Mouse (Mus musculus) embryo, embryonic 11 days (tissue): ENCODE data around the gene Olfr960.

ENCODE experiments used
- DNase-seq: peaks from one replicate; pipeline ENCODE4 v3.0.0-alpha.2; 2015

Olfr960 gene

GRCm38 (mm10) chr9:39621073-39621472 is at the start of gene Olfr960:
Olfr960 (plus strand) TSS chr9:39621373.
- DNase-seq, result no peak

GRCm38 (mm10) chr9:39575469-39575868 is 45.7 kb upstream of the Olfr960 start, which contains the start of gene Olfr959:
Olfr959 (minus strand) TSS chr9:39575569.
- DNase-seq, result no peak

- DNase-seq, result no peak
These were observed 44.1 kb upstream of the Olfr960 start for GRCm38 (mm10) chr9:39577050-39577449.

GRCm38 (mm10) chr9:39602536-39603332 is 18.4 kb upstream of the Olfr960 start:
- DNase-seq, result peak; percentile 64

- peak; percentile 72 for DNase-seq
These were observed 17.8 kb upstream of the Olfr960 start for GRCm38 (mm10) chr9:39603333-39603845.

GRCm38 (mm10) chr9:39603999-39604453 is 17.1 kb upstream of the Olfr960 start, which contains the start of gene AW551984:
AW551984 (minus strand) TSS chr9:39604403.
- DNase-seq, result peak; percentile 76

DNA sequence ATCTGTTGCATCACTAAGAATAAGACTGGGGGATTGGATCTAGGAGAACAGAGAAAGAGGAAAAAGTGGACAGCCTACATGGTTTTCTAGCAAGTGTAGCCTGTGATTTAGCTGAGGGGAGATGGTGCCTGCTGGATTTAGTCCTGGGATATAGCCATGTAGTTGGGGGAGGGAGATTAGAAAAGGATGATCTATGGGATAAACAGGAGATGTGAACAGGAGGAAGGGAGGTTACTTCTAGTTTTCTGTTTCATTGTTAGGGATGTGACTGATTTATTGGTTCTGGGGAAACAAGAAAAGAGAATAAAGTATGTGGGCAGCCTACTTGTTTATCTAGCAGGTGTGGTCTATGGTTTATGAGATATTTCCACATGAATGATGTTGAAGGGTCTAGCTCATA is 12.7 kb upstream of the Olfr960 start:
- no peak for DNase-seq

- no peak for DNase-seq
These were observed 10.8 kb upstream of the Olfr960 start, which contains the start of gene Olfr148 for GRCm38 (mm10) chr9:39610355-39610754. Olfr148 (plus strand) TSS chr9:39610655.

DNA sequence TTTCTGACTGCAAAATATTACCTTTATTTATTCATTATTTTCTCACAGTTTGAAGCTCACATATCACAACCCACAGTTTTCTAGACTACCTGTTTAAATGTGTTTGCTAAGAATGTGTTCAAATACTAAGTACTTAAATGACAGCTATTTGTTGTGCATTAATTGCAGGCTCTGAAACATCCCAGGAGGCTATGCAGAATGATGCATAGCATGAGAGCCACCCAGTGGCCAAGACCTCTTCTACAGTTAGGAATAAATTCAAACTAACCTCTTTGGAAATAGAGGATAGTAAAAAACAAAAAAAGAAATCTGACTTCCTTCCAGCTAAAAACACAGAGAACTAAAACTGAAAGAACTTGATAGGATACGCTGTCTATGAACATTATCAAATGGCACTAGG is 9.2 kb upstream of the Olfr960 start:
- DNase-seq, result peak; percentile 58

DNA sequence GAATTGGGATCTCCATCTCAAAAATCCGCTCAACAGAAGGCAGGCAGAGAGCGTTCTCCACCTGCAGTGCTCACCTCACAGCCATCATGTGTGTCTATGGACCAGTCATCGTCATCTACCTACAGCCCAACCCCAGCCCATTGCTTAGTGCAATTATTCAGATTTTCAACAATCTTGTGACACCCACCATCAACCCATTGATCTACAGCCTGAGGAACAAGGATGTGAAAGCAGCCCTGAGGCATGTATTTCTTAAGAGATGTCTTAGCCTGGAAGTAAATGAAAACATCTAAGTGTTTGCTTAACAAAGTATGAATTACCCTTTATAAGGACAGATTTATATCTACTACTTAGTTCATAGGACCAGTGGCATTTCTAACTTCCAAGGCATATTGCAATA is 2.6 kb downstream of the Olfr960 start:
- DNase-seq, result no peak

DNA sequence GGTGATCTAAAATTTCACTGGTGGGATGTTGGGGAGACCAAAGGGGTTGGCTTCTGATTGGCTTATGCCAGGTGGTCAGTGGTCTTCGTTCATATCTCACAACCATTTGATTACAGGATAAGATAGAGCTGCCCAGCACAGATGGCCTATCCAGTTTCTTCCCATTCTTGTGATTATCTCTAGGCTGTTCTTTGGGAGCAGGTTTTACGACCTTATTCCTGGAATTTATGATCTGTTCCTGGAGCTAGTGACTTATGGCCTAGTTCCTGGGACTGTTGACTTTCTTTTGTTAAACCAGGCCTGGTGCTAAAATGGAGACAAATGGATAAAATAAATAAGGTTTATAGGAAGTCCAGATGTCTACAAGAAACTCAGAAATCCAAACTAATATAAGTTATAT is 3.5 kb downstream of the Olfr960 start:
- no peak for DNase-seq

DNA sequence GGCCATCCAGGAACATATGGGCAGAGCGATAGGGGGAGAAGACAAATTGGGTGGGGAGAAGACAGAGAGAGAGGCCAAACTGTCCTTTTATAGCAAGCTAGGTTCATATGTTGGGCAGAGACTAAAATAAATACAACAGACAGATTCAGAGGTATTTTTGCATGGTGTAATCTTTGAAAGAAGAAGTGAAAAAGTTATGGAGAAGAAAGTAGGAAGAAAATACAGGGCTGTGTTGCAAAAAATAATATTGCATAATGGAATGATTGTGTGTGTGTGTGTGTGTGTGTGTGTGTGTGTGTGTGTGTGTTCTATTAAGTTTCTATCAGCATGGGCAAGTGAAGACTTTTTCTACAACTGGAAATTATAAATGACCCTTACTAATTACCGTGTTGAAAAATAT is 7.9 kb downstream of the Olfr960 start:
- DNase-seq, result no peak

DNA sequence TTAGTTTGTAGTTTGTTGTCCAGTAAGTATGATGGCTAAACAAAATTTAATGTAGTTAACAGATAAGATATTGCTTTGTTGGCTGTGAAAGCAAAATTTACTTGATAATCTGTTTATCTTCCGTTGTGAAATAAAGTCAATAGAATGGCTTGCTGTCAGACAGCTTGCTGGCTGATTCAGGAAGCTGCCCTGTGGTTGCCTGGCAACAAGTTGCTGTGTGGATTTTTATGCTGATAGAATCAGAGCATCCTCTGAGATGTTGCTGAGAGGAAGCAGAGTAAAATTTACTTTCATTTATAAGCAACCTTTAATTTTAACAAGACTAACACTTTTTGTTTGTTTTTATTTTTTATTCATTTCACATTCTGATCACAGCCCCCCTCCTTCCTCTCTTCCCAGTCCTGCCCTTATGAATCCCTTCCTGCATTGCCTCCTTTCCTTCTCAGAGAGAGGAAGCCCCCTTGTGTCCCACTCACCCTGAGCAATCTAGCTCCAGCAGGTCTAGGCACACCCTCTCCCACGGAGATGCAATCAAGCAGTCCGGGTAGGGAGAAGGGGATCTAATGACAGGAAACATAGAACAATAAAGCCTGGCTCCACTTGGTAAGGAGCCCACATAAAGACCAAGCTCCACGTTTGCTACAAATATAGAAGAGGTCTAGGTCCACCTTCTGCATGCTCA is 12.9 kb downstream of the Olfr960 start:
- peak; percentile 4 for DNase-seq

GRCm38 (mm10) chr9:39644785-39645184 is 23.6 kb downstream of the Olfr960 start, which contains the start of gene Olfr961:
Olfr961 (plus strand) TSS chr9:39645085.
- DNase-seq, result no peak

DNA sequence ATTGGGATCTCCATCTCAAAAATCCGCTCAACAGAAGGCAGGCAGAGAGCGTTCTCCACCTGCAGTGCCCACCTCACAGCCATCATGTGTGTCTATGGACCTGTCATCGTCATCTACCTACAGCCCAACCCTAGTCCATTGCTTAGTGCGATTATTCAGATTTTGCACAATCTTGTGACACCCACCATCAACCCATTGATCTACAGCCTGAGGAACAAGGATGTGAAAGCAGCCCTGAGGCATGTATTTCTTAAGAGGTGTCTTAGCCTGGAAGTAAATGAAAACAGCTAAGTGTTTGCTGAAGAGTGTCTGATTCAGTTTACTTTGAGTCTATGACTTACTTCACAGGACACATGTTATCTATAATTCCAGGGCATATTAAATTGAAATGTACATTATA is 26.2 kb downstream of the Olfr960 start:
- no peak for DNase-seq

DNA sequence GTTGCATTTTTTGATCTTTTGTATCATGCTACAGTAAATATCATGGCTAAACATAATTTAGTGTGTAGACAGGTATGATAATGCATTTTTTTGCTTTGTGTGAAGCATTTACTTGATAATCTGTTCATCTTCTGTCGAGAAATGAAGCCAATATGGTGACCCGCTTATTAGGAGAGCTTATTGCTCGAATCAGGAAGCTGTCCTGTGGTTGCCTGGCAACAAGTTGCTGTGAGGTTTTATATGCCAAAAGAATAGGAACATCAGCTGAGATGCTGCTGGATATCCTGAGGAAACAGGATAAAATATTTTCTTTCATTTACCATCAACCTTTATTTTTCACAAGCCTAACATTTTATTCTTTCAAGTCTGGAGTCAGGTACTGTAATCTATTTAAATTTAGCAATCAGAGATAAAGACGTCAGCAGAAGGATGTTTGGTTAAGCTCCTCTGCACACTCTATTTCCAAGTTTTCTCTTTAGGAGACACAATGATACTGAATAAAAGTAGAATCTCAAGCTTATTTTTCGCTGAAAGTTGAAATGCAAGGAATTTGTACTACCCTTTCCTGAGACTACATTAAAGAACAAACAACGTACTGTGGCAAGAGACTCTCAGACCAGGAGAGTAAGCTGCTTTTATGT is 33.7 kb downstream of the Olfr960 start:
- DNase-seq, result no peak

- no peak for DNase-seq
These were observed 45.7 kb downstream of the Olfr960 start, which contains the start of gene Olfr963 for GRCm38 (mm10) chr9:39666905-39667304. Olfr963 (plus strand) TSS chr9:39667205.

DNA sequence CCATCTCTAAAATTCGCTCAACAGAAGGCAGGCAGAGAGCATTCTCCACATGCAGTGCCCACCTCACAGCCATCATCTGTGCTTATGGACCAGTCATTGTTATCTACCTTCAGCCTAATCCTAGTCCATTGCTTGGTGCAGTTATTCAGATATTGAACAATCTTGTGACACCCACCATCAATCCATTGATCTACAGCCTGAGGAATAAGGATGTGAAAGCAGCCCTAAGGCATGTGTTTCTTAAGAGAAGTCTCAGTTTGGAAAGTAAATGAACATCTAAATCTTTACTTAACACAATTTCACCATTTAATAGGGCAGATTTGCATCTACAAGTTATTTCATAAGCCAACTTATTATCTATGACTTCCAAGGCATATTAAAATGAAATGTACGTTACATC is 48.5 kb downstream of the Olfr960 start:
- no peak for DNase-seq
